Mouse (Mus musculus) stomach, postnatal 0 days (tissue): ENCODE data around the gene Trim8.

Source experiments
- CTCF ChIP-seq: IDR thresholded peaks from 2 replicates; pipeline ENCODE4 v1.5.1; 2016; ENCODE audit warnings: antibody characterized with exemption, low read depth, mild to moderate bottlenecking, moderate library complexity
- EP300 ChIP-seq: optimal IDR thresholded peaks from 2 replicates; pipeline ENCODE3; 2016; ENCODE audit warnings: antibody characterized with exemption

GRCm38 (mm10) chr19:46553541-46553955, 52.0 kb downstream of the Trim8 start:
- TF ChIP-seq CTCF, result no peak
- TF ChIP-seq EP300, result no peak
